8 mouse cellular contexts compared by ENCODE assay signal in the genomic region with DNA sequence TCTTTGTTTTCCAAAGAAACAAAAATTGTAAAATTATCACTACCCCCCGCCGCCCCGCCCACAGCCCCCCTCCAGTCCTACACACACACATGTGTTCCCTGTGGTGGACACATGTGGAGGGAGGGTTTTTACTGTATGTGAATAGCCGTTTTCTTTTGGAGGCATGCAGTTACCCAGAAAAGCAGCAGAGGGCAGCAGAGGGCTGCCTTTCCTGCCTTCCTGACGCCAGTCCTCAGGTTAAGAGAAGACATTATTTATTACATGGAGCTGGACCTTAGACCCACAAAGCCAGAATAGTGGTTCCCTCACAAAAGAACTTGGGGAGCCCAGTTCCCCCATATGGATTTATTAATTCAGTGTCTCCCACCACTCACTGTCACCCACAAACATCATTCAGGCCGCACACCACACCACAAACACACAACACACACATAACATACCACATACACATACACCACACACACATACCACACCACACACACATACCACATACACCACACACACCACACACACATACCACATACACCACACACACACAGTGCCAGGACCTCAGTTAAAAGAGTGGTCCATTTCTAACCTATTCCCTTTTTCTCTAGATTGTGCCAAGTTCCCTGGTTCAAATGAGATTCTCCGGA. TPM values are rescaled to one million over a fixed set of nuclear protein-coding genes. Genes with fewer than 3 reads are reported as not detected.
DNase-seq lines count a peak whose midpoint lies in the region; ATAC-seq and TF ChIP-seq lines count a peak whose summit lies in the region.

No protein-coding gene starts in this region.

- intact Hi-C loops in left cerebral cortex, adult 2 months (cut with DNase I): loop anchor here (1.0 to 10.0 kb wide), 5 partner anchors 167 to 737 kb away; no protein-coding TSS in a partner anchor

- peak; percentile 22 for DNase-seq in WW6 (ENCODE audit: low read depth, low spot score)
- peak; percentile 82 to 85 for DNase-seq in cerebellum, postnatal 14 days
- DNase-seq in frontal cortex, postnatal 25 days (ENCODE audit: low spot score in 2 of 2): peak; percentile 70 to 73
- peak; percentile 79 for DNase-seq in hindbrain, postnatal 0 days (ENCODE audit: low spot score)
- DNase-seq in left cerebral cortex, adult 2 months (ENCODE audit: extremely low spot score in 1 of 2, low spot score in 2 of 2): peak; percentile 71 to 83
- peak; percentile 71 to 80 for DNase-seq in right cerebral cortex, postnatal 10 days (ENCODE audit: low spot score in 2 of 2)
- DNase-seq in urinary bladder, postnatal 25 days (ENCODE audit: low spot score): peak; percentile 56

- ATAC-seq in hindbrain, postnatal 0 days: peak; percentile 79

- H3K4me1 ChIP-seq in hindbrain, postnatal 0 days (ENCODE audit: insufficient read depth, low read length): no peaks in the 10 kb centered on the region
- H3K4me1 ChIP-seq in megakaryocyte, embryonic 14.5 days: peaks cover 43% of the 10 kb centered on the region

- no peaks in the 10 kb centered on the region for H3K9me3 ChIP-seq in hindbrain, postnatal 0 days (ENCODE audit: low read length)
- no peaks in the 10 kb centered on the region for H3K9me3 ChIP-seq in megakaryocyte, embryonic 14.5 days

- WGBS in hindbrain, postnatal 0 days: 24% methylated on average over 7 of the region's 7 CpGs

- no peak overlapping the region for H3K4me2 ChIP-seq in hindbrain, postnatal 0 days (ENCODE audit: low read depth, low read length)

- peak; percentile 88 for TF ChIP-seq CTCF in hindbrain, postnatal 0 days (IDR thresholded peaks at IDR 0.05; ENCODE audit: low read depth)
- peak; percentile 90 for TF ChIP-seq CTCF in left cerebral cortex, adult 2 months (IDR thresholded peaks at IDR 0.05)

- peaks cover 4% of the 10 kb centered on the region; the same call in 1 of the 2 replicates for H3K27me3 ChIP-seq in hindbrain, postnatal 0 days (ENCODE audit: insufficient read depth, low read length)
- H3K27me3 ChIP-seq in megakaryocyte, embryonic 14.5 days (replicated peaks): peaks cover 4% of the 10 kb centered on the region

- no peaks in the 10 kb centered on the region for H3K36me3 ChIP-seq in hindbrain, postnatal 0 days (ENCODE audit: insufficient read depth, low read length)
- H3K36me3 ChIP-seq in megakaryocyte, embryonic 14.5 days (replicated peaks; ENCODE audit: low read length): no peaks in the 10 kb centered on the region

- H3K27ac ChIP-seq in hindbrain, postnatal 0 days: no peak overlapping the region
- H3K27ac ChIP-seq in left cerebral cortex, adult 2 months: no peak overlapping the region

- H3K9ac ChIP-seq in hindbrain, postnatal 0 days (replicated peaks; ENCODE audit: low read length): no peak overlapping the region

- H3K4me3 ChIP-seq in hindbrain, postnatal 0 days (ENCODE audit: low read length): no peak overlapping the region
- H3K4me3 ChIP-seq in left cerebral cortex, adult 2 months: no peak overlapping the region
- peak overlapping the region; percentile 86 for H3K4me3 ChIP-seq in megakaryocyte, embryonic 14.5 days (replicated peaks)

RNA-seq across cellular contexts. Expression of a gene that starts 5.8 kb away (rescaled TPM):
- total RNA-seq in hindbrain, postnatal 0 days (2014; rRNA removed): 17.1 and 20.5 TPM in 2 replicates
- polyA plus RNA-seq in hindbrain, postnatal 0 days (2015; fragmentation: Nextera tagmentation; extraction: Ambion mirVana): 17.0 and 17.9 TPM in 2 replicates
- total RNA-seq in left cerebral cortex, adult 2 months (2021): 10 to 100 TPM; 50.7 to 52.5 TPM
- 4.7 and 7.3 TPM in 2 replicates for polyA plus RNA-seq in megakaryocyte, embryonic 14.5 days (2012; ENCODE audit: insufficient read depth, low replicate concordance)

RNA-seq across cellular contexts. Expression of a gene that starts 49.1 kb away (rescaled TPM):
- not detected in 2 replicates for total RNA-seq in hindbrain, postnatal 0 days (2014; rRNA removed)
- polyA plus RNA-seq in hindbrain, postnatal 0 days (2015; fragmentation: Nextera tagmentation; extraction: Ambion mirVana): 0.74 and 0.77 TPM in 2 replicates
- total RNA-seq in left cerebral cortex, adult 2 months (2021): under 1 TPM in 1 of 2 experiments, not detected in 1; 0.75 TPM
- 0.44 TPM in 1 of 2 replicates, not detected in the other for polyA plus RNA-seq in megakaryocyte, embryonic 14.5 days (2012; ENCODE audit: insufficient read depth, low replicate concordance)

RNA-seq across cellular contexts. Expression of a gene that starts 52.9 kb away (rescaled TPM):
- 20.0 and 28.1 TPM in 2 replicates for total RNA-seq in hindbrain, postnatal 0 days (2014; rRNA removed)
- 43.5 and 49.9 TPM in 2 replicates for polyA plus RNA-seq in hindbrain, postnatal 0 days (2015; fragmentation: Nextera tagmentation; extraction: Ambion mirVana)
- total RNA-seq in left cerebral cortex, adult 2 months (2021): 10 to 100 TPM; 74.6 to 74.8 TPM
- 16.7 TPM in 1 of 2 replicates, not detected in the other for polyA plus RNA-seq in megakaryocyte, embryonic 14.5 days (2012; ENCODE audit: insufficient read depth, low replicate concordance)

Comparison
In these comparisons a context has a peak if more than half of its experiments do, and no peak if none do; other contexts are left out.
1. DNase-seq: peak in every context shown above with its lines; median percentile 84 in cerebellum, postnatal 14 days; 79 in hindbrain, postnatal 0 days; 77 in left cerebral cortex, adult 2 months; 76 in right cerebral cortex, postnatal 10 days; 72 in frontal cortex, postnatal 25 days; 56 in urinary bladder, postnatal 25 days; 22 in WW6.